Mouse (Mus musculus): ENCODE measurements around the gene Gja5.
"Not testable (repeated sequence)": the region's sequence is repeated elsewhere in the genome, so short reads cannot be mapped to it uniquely, and the experiment has no call there.

DNA sequence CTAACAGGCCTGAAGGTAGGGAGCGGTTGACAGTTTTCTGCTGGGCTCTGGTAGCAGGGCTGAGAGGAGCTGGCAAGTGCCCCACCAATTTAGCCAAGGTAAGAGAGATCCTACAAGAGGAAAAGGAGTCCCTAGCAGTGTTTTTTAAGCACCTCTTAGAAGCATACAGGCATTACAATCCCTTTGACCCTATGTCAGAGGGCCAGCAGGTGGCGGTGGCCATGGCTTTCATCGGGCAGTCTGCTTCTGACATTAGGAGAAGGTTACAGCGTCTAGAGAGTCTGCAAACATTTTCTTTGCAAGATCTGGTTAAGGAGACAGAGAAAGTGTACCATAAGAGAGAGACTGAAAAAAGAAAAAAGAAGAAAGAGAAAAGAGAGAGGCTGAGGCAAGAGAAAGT is 183.8 kb downstream of the Gja5 start:
- TF ChIP-seq CTCF, EP300 (IDR thresholded peaks at IDR 0.05): not testable (repeated sequence)
